Comparison of ENCODE assay signal across 14 mouse cellular contexts in genomic region chr7:119760527-119760951, GRCm38 (mm10). TPM values are rescaled to one million over a fixed set of nuclear protein-coding genes. Genes with fewer than 3 reads are reported as not detected.
DNase-seq lines count a peak whose midpoint lies in the region; ATAC-seq and TF ChIP-seq lines count a peak whose summit lies in the region.
"Had no signal": no experiment of that assay in that cellular context is flagged by ENCODE, and none has a peak within 500 bp of the region (broad histone marks: within the 10 kb centered on the region; RNA-seq: fewer than 3 reads in every experiment).

Gene Acsm3, plus strand, starts transcription at chr7:119760923.

- H3K27ac ChIP-seq in heart, embryonic 11.5 days (ENCODE audit: low read depth, low read length) = no peak within 1 kb of the TSS
- no peak within 1 kb of the TSS for H3K27ac ChIP-seq in intestine, postnatal 0 days (ENCODE audit: low read depth, low read length)
- H3K27ac ChIP-seq in stomach, embryonic 16.5 days (ENCODE audit: low read length) = no peak within 1 kb of the TSS; the same call in none of the 2 replicates
- H3K27ac ChIP-seq in cerebellum, adult 2 months (ENCODE audit: insufficient read depth, low read length) = no peak within 1 kb of the TSS
- H3K27ac ChIP-seq: forebrain, embryonic 13.5 days; limb, embryonic 13.5 days had no signal

- H3K4me1 ChIP-seq in heart, embryonic 11.5 days (ENCODE audit: control insufficient read depth, insufficient read depth, low read length) = no peaks in the 10 kb centered on the region
- H3K4me1 ChIP-seq in intestine, postnatal 0 days (replicated peaks; ENCODE audit: control insufficient read depth, insufficient read depth, low read length) = no peaks in the 10 kb centered on the region
- H3K4me1 ChIP-seq in stomach, embryonic 16.5 days (ENCODE audit: control insufficient read depth, insufficient read depth, low read length) = no peaks in the 10 kb centered on the region
- H3K4me1 ChIP-seq in cerebellum, adult 2 months (ENCODE audit: control insufficient read depth, insufficient read depth, low read length) = no peaks in the 10 kb centered on the region
- H3K4me1 ChIP-seq: forebrain, embryonic 13.5 days; limb, embryonic 13.5 days had no signal

- no peaks in the 10 kb centered on the region for H3K27me3 ChIP-seq in heart, embryonic 11.5 days (ENCODE audit: control insufficient read depth, insufficient read depth, low read length)
- no peaks in the 10 kb centered on the region for H3K27me3 ChIP-seq in intestine, postnatal 0 days (replicated peaks; ENCODE audit: control insufficient read depth, insufficient read depth, low read length)
- H3K27me3 ChIP-seq in stomach, embryonic 16.5 days (ENCODE audit: control insufficient read depth, insufficient read depth, low read length) = no peaks in the 10 kb centered on the region
- no peaks in the 10 kb centered on the region for H3K27me3 ChIP-seq in cerebellum, adult 2 months (ENCODE audit: control insufficient read depth, insufficient read depth, low read length)
- H3K27me3 ChIP-seq: forebrain, embryonic 13.5 days; limb, embryonic 13.5 days had no signal

- no peak for TF ChIP-seq POLR2A in cerebellum, adult 2 months (IDR thresholded peaks at IDR 0.05; ENCODE audit: borderline replicate concordance, insufficient read depth, low read length)

- H3K4me3 ChIP-seq in heart, embryonic 11.5 days (ENCODE audit: low read depth, low read length) = no peak within 1 kb of the TSS
- H3K4me3 ChIP-seq in intestine, postnatal 0 days (ENCODE audit: low read depth, low read length) = peak within 1 kb of the TSS; percentile 7; the same call in 1 of the 2 replicates
- peak within 1 kb of the TSS; percentile 19 for H3K4me3 ChIP-seq in stomach, embryonic 16.5 days (replicated peaks; ENCODE audit: low read length)
- no peak within 1 kb of the TSS for H3K4me3 ChIP-seq in cerebellum, adult 2 months (replicated peaks; ENCODE audit: insufficient read depth, low read depth, low read length)
- H3K4me3 ChIP-seq: forebrain, embryonic 13.5 days; limb, embryonic 13.5 days had no signal

- no peak for ATAC-seq in heart, embryonic 11.5 days (replicated peaks; ENCODE audit: insufficient number of reproducible peaks, low FRiP score, low TSS enrichment)
- peak; percentile 42 for ATAC-seq in intestine, postnatal 0 days
- ATAC-seq in stomach, embryonic 16.5 days (ENCODE audit: insufficient read depth, low FRiP score) = peak; percentile 83
- ATAC-seq: forebrain, embryonic 13.5 days had no signal

- peak; percentile 61 for DNase-seq in heart, adult 11 months
- DNase-seq in kidney, postnatal 36 days = peak; percentile 57 to 62
- no peak for DNase-seq in thymus, postnatal 4 days
- DNase-seq in frontal cortex, postnatal 14 days (ENCODE audit: low spot score in 2 of 2) = no peak
- DNase-seq in cerebellum, adult 2 months = no peak
- DNase-seq: cerebellum, adult 8-10 months; gastrocnemius, postnatal 14 days had no signal

- H3K4me2 ChIP-seq in heart, embryonic 11.5 days = no peak within 1 kb of the TSS
- H3K4me2 ChIP-seq in intestine, postnatal 0 days (replicated peaks; ENCODE audit: low read depth) = peak within 1 kb of the TSS; percentile 60
- peak within 1 kb of the TSS; percentile 18 for H3K4me2 ChIP-seq in stomach, embryonic 16.5 days (ENCODE audit: low read depth, low read length)
- H3K4me2 ChIP-seq: forebrain, embryonic 13.5 days; limb, embryonic 13.5 days had no signal

- H3K9me3 ChIP-seq in heart, embryonic 11.5 days (replicated peaks; ENCODE audit: control insufficient read depth, low read length) = no peaks in the 10 kb centered on the region
- no peaks in the 10 kb centered on the region for H3K9me3 ChIP-seq in intestine, postnatal 0 days (ENCODE audit: control insufficient read depth)
- H3K9me3 ChIP-seq in stomach, embryonic 16.5 days (replicated peaks; ENCODE audit: control insufficient read depth, low read length) = no peaks in the 10 kb centered on the region
- H3K9me3 ChIP-seq: forebrain, embryonic 13.5 days; G1E; limb, embryonic 13.5 days had no signal

- no peak within 1 kb of the TSS for H3K9ac ChIP-seq in heart, embryonic 11.5 days (ENCODE audit: low read depth, low read length)
- peak within 1 kb of the TSS; percentile 17; the same call in 1 of the 2 replicates for H3K9ac ChIP-seq in intestine, postnatal 0 days (ENCODE audit: low read depth, low read length)
- H3K9ac ChIP-seq in stomach, embryonic 16.5 days (ENCODE audit: low read length) = no peak within 1 kb of the TSS; the same call in 1 of the 2 replicates
- H3K9ac ChIP-seq: forebrain, embryonic 13.5 days; limb, embryonic 13.5 days had no signal

- TF ChIP-seq CTCF in intestine, postnatal 0 days (IDR thresholded peaks at IDR 0.05; ENCODE audit: low read depth) = no peak
- no peak for TF ChIP-seq CTCF in cerebellum, adult 2 months (IDR thresholded peaks at IDR 0.05; ENCODE audit: borderline replicate concordance, insufficient read depth, low read depth, low read length)

- 63% methylated on average over 11 of the region's 11 CpGs for WGBS in heart, embryonic 11.5 days (ENCODE audit: insufficient replicate concordance)
- 19% methylated on average over 11 of the region's 11 CpGs for WGBS in intestine, postnatal 0 days
- 28% methylated on average over 11 of the region's 11 CpGs for WGBS in stomach, embryonic 16.5 days
- WGBS in cerebellum, adult 2 months = 86% methylated on average over 11 of the region's 11 CpGs

- H3K36me3 ChIP-seq in heart, embryonic 11.5 days (ENCODE audit: control insufficient read depth, insufficient read depth, low read length) = no peaks in the 10 kb centered on the region
- H3K36me3 ChIP-seq in intestine, postnatal 0 days (ENCODE audit: control insufficient read depth, insufficient read depth) = no peaks in the 10 kb centered on the region
- H3K36me3 ChIP-seq in stomach, embryonic 16.5 days (ENCODE audit: control insufficient read depth, insufficient read depth, low read length) = no peaks in the 10 kb centered on the region
- H3K36me3 ChIP-seq: G1E; limb, embryonic 13.5 days had no signal

RNA-seq across cellular contexts. Expression of gene Acsm3, which starts in this region (rescaled TPM):
- 0.11 and 1.2 TPM in 2 replicates for polyA plus RNA-seq in heart, embryonic 11.5 days (2014; fragmentation: Nextera tagmentation; extraction: Ambion mirVana)
- polyA plus RNA-seq in intestine, postnatal 0 days (2015; fragmentation: Nextera tagmentation; extraction: Ambion mirVana) = 0.80 and 0.94 TPM in 2 replicates
- 13.3 and 18.5 TPM in 2 replicates for polyA plus RNA-seq in stomach, embryonic 16.5 days (2015; fragmentation: Nextera tagmentation; extraction: Ambion mirVana)
- polyA plus RNA-seq in cerebellum, adult 2 months (2012; rRNA removed) = 0.10 and 0.23 TPM in 2 replicates
- polyA plus RNA-seq: G1E; spleen, adult 2 months had no signal

Comparison
In these comparisons a context has a peak if more than half of its experiments do, and no peak if none do; other contexts are left out.
1. Peak in ATAC-seq, H3K4me3 ChIP-seq, H3K9ac ChIP-seq and H3K4me2 ChIP-seq in intestine, postnatal 0 days; RNA of the gene not detected or under 1 TPM.
2. DNase-seq: peak in heart, adult 11 months (single experiment) and kidney, postnatal 36 days (2 of 2); none in thymus, postnatal 4 days (single experiment), frontal cortex, postnatal 14 days (0 of 2) and cerebellum, adult 2 months (0 of 2).